Mouse (Mus musculus) stomach, postnatal 0 days (tissue): ENCODE data around the gene Rad54l. TPM values are rescaled to one million over a fixed set of nuclear protein-coding genes. Genes with fewer than 3 reads are reported as not detected.

Experiments
- ATAC-seq: fragments of 200-750 bp; cut with Nextera tagmentation; 2 replicates; pipeline ENCODE4 v1.8.0; 2017; ENCODE audit not compliant: low FRiP score, low TSS enrichment
- DNase-seq: peaks from one replicate; pipeline ENCODE4 v3.0.0-alpha.2; 2016; ENCODE audit warnings: low spot score
- H3K27ac ChIP-seq: fragments of 300-500 bp; sonication (generic); replicated peaks from 2 replicates; pipeline ENCODE4 v1.5.1; 2014; ENCODE audit warnings: mild to moderate bottlenecking, control low read depth
- H3K27me3 ChIP-seq: fragments of 300-500 bp; sonication (generic); 2 replicates; pipeline ENCODE4 v1.6.1; 2014; ENCODE audit warnings: low read length; ENCODE audit not compliant: control insufficient read depth, insufficient read depth
- H3K36me3 ChIP-seq: fragments of 300-500 bp; sonication (generic); 2 replicates; pipeline ENCODE4 v1.6.1; 2014; ENCODE audit warnings: low read length, mixed read lengths; ENCODE audit not compliant: control insufficient read depth, insufficient read depth
- H3K4me1 ChIP-seq: fragments of 300-500 bp; sonication (generic); replicated peaks from 2 replicates; pipeline ENCODE4 v1.6.1; 2014; ENCODE audit warnings: antibody characterized with exemption; ENCODE audit not compliant: control insufficient read depth, insufficient read depth
- H3K4me2 ChIP-seq: fragments of 300-500 bp; sonication (generic); replicated peaks from 2 replicates; pipeline ENCODE4 v1.6.1; 2014; ENCODE audit warnings: low read depth, mild to moderate bottlenecking, control low read depth, moderate library complexity
- H3K4me3 ChIP-seq: fragments of 300-500 bp; sonication (generic); 2 replicates; pipeline ENCODE4 v1.5.1; 2014; ENCODE audit warnings: low read depth, low read length, control low read depth
- H3K9ac ChIP-seq: fragments of 300-500 bp; sonication (generic); 2 replicates; pipeline ENCODE4 v1.6.1; 2014; ENCODE audit warnings: mild to moderate bottlenecking, low read length, control low read depth, mixed read lengths
- H3K9me3 ChIP-seq: fragments of 300-500 bp; sonication (generic); 2 replicates; pipeline ENCODE4 v1.6.1; 2016; ENCODE audit warnings: low read length; ENCODE audit not compliant: control insufficient read depth
- CTCF ChIP-seq: IDR thresholded peaks from 2 replicates; pipeline ENCODE4 v1.5.1; 2016; ENCODE audit warnings: antibody characterized with exemption, low read depth, mild to moderate bottlenecking, moderate library complexity
- EP300 ChIP-seq: optimal IDR thresholded peaks from 2 replicates; pipeline ENCODE3; 2016; ENCODE audit warnings: antibody characterized with exemption
- WGBS: fragments of 180-500 bp; shearing (Covaris S2); extraction: QIAGEN DNeasy Blood & Tissue Kit; methylation state at CpG from one replicate; pipeline ENCODE4 v1.1.7; 2014; 5-methylcytosine and 5-hydroxymethylcytosine counted together
- polyA plus RNA-seq: library from polyadenylated mRNA; unstranded; fragments of >200 nt; fragmentation: Nextera tagmentation; extraction: Ambion mirVana; gene quantifications from 2 replicates; pipeline ENCODE4 v1.2.1, GENCODE M21; 2015

Rad54l gene
- polyA plus RNA-seq, 1 experiment from 2014 or later = 5.1 TPM

DNA sequence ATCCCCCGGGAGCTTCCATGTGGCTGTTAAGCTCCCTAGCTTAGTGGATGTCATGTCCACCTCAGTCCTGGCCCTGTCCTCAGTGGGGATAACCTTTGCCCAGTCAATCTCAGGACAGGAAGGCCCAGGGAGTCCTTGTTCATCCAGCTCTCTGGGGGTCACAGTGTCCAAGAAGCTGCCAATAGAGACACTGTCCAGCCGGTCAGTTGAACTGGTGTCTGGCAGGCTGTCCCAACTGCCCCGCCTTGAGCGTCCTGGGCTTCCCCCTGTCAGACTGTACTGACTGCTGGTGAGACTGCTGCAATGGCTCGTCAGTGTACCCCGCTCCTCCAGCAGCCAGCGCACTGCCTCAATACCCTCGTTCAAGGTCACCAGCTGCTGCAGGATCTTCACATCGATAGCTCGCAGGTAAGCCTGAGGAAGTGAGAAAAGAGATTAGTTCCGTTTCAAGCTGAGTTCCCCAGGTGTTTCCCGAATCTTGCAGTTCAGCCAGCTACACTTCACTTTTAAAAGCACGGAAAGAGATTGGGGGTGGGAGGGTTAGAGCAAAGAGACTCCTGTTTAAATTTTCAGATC, 14.0 kb upstream of the Rad54l start:
- Histone ChIP-seq H3K27me3 (no peaks in the 10 kb centered on the region), H3K27ac (no peak overlapping the region), H3K9ac (no peak overlapping the region), H3K4me1 (no peaks in the 10 kb centered on the region), H3K4me3 (no peak overlapping the region), H3K36me3 (no peaks in the 10 kb centered on the region), H3K4me2 (no peak overlapping the region), H3K9me3 (no peaks in the 10 kb centered on the region)
- TF ChIP-seq EP300 = no peak
- TF ChIP-seq CTCF = no peak
- DNase-seq (no peak), ATAC-seq (no peak)
- WGBS = 52% methylated on average over 13 of the region's 13 CpGs

DNA sequence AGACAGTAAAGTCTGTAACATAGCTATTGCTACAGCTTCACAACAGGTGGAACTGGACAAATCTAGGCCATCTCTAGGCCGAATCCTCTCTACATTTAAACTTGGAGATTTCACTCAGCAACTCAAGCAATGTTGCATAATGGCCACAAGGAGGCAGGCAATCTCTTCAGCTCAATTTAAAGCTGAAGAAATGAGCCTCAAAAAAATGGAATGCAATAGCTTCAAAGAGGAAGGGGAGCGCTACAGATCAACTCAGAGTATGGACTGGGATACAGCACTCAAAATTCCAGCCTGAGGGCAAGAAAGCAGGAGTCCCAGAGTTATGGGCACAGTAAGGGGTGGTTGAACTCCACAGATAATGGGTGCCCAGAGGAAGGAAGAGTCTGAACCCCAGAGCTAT, 11.5 kb upstream of the Rad54l start:
- Histone ChIP-seq H3K36me3 (no peaks in the 10 kb centered on the region), H3K27ac (no peak overlapping the region), H3K9me3 (no peaks in the 10 kb centered on the region), H3K4me3 (no peak overlapping the region), H3K9ac (no peak overlapping the region), H3K4me1 (no peaks in the 10 kb centered on the region), H3K27me3 (no peaks in the 10 kb centered on the region), H3K4me2 (no peak overlapping the region)
- TF ChIP-seq CTCF = peak; percentile 97
- no peak for TF ChIP-seq EP300
- DNase-seq (no peak), ATAC-seq (peak; percentile 50; the same call in 1 of the 2 replicates)
- WGBS = 26% methylated on average over 2 of the region's 2 CpGs

DNA sequence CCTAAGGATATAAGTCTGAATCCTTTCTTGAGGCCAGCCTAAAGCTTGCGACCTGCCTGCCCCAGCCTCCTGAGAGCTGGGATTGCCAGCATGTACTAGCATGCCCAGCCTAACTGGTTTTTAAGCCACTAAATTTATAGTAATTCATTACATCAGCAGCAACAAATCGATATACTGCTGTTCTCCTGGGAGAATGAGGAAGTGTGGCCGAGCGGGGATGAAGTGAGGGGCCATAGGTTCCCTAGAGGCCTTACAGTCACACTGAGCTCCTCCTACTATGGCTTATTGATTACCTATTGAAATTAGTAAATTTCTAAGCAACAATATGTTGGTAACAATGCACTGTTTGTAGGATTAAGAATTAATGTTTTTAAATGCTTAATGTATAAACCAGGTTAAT, 9.6 kb upstream of the Rad54l start:
- Histone ChIP-seq H3K4me2 (no peak overlapping the region), H3K4me1 (no peaks in the 10 kb centered on the region), H3K27ac (no peak overlapping the region), H3K27me3 (no peaks in the 10 kb centered on the region), H3K36me3 (no peaks in the 10 kb centered on the region), H3K4me3 (no peak overlapping the region), H3K9me3 (no peaks in the 10 kb centered on the region), H3K9ac (no peak overlapping the region)
- DNase-seq (no peak), ATAC-seq (no peak)
- WGBS = 73% methylated on average over 4 of the region's 4 CpGs
- TF ChIP-seq CTCF (no peak), EP300 (no peak)

DNA sequence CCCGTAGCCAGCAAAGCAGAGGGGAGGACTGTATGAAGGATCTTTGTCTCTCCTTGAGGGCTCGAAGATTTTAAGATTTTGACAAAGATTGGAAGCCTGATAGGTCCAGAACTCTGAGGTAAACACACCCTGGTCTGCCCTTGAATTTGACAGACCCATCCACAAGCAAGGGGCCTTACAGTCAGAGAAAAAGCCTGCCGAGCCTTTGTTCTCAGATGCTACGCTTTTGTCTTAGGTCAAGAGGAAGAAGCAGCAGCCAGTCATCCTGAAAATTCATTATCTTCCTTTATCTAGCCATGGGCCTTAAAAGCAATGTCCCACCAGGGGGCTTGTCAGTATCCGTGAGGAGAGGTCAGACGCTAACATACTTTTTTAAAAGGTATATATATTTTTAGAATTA, 4.5 kb upstream of the Rad54l start:
- DNase-seq (no peak), ATAC-seq (no peak)
- Histone ChIP-seq H3K4me3 (no peak overlapping the region), H3K36me3 (no peaks in the 10 kb centered on the region), H3K9ac (no peak overlapping the region), H3K4me1 (peaks cover 2% of the 10 kb centered on the region; the same call in 1 of the 2 replicates), H3K4me2 (no peak overlapping the region), H3K27me3 (no peaks in the 10 kb centered on the region), H3K27ac (no peak overlapping the region), H3K9me3 (no peaks in the 10 kb centered on the region)
- WGBS = 78% methylated on average over 6 of the region's 6 CpGs
- TF ChIP-seq EP300 (no peak), CTCF (no peak)

DNA sequence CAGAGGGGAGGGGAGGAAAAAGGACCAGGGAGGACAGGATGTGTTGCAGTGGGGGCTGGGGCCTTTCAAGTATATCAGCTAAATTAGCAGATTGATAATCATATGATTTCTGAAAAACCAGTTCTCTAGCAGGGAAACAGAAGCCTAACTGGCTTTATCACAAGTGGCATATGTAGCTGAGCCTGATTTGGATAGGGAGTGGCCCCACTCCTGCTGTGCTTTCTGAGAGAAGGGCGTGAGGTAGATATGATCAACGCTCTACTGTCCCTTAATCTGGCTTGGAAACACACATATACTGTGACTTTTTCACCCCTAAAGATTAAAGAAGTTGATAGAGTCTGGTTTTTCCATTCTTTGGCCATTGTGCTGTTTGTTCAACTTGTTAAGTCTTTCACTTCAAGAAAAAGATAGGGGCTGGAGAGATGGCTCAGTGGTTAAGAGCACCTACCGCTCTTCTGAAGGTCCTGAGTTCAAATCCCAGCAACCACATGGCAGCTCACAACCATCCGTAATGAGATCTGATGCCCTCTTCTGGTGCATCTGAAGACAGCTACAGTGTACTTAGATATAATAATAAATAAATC, 2.4 kb upstream of the Rad54l start:
- no peak overlapping the region for H3K9ac ChIP-seq
- no peaks in the 10 kb centered on the region for H3K9me3 ChIP-seq
- H3K4me3 ChIP-seq = no peak overlapping the region
- no peaks in the 10 kb centered on the region for H3K27me3 ChIP-seq
- DNase-seq (no peak), ATAC-seq (no peak)
- H3K4me1 ChIP-seq = peaks cover 4% of the 10 kb centered on the region; the same call in 1 of the 2 replicates
- WGBS = 72% methylated on average over 4 of the region's 4 CpGs
- peak overlapping the region; percentile 53; the same call in 1 of the 2 replicates for H3K27ac ChIP-seq
- no peaks in the 10 kb centered on the region for H3K36me3 ChIP-seq
- TF ChIP-seq EP300 (no peak), CTCF (no peak)
- H3K4me2 ChIP-seq = no peak overlapping the region

DNA sequence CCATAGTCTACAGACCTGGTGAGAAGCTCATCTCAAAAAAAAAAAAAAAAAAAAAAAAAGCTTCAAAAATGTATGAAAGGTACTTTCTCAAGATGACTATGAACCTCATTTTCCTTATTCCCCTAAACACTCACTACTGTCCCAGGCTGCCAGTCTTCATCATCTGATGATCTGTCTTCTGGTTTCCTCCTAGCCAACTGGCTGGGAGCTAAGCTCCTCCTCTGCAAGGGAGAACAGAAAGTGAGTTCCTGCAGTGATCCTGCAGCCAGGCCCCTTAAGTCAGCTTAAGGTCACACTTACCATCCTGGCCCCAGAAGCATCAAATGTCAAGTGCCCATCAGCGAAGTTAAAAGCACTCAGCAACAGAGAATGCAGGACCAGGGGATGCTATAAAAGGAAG, 728 bp downstream of the Rad54l start:
- H3K27ac ChIP-seq = no peak overlapping the region
- no peak overlapping the region; the same call in 1 of the 2 replicates for H3K9ac ChIP-seq
- H3K9me3 ChIP-seq = no peaks in the 10 kb centered on the region
- peak overlapping the region; percentile 52 for H3K4me3 ChIP-seq
- H3K4me2 ChIP-seq = peak overlapping the region; percentile 58
- H3K27me3 ChIP-seq = no peaks in the 10 kb centered on the region
- peaks cover 4% of the 10 kb centered on the region; the same call in 1 of the 2 replicates for H3K4me1 ChIP-seq
- TF ChIP-seq EP300 (no peak), CTCF (no peak)
- ATAC-seq (no peak), DNase-seq (no peak)
- 0% methylated on average over 1 of the region's 1 CpGs for whole genome bisulfite sequencing
- no peaks in the 10 kb centered on the region for H3K36me3 ChIP-seq
